Mouse (Mus musculus) limb, embryonic 14.5 days (tissue): ENCODE measurements around the gene Cst6. TPM values are rescaled to one million over a fixed set of nuclear protein-coding genes. Genes with fewer than 3 reads are reported as not detected.

Experiments used
- ATAC-seq: fragments of 200-750 bp; cut with Nextera tagmentation; 2 replicates; pipeline ENCODE4 v1.8.0; 2017; ENCODE audit warnings: low read depth, moderate number of reproducible peaks, moderate TSS enrichment; ENCODE audit not compliant: low FRiP score
- DNase-seq: peaks from one replicate; pipeline ENCODE4 v3.0.0-alpha.2; 2015; ENCODE audit warnings: low spot score
- H3K27ac ChIP-seq: fragments of 300-500 bp; sonication (generic); replicated peaks from 2 replicates; pipeline ENCODE4 v1.5.1; 2014; ENCODE audit warnings: low read depth, mild to moderate bottlenecking, low read length, moderate library complexity, mixed read lengths
- H3K27me3 ChIP-seq: fragments of 300-500 bp; sonication (generic); 2 replicates; pipeline ENCODE4 v1.6.1; 2014; ENCODE audit warnings: low read length, mixed read lengths; ENCODE audit not compliant: control insufficient read depth, insufficient read depth
- H3K36me3 ChIP-seq: fragments of 300-500 bp; sonication (generic); 2 replicates; pipeline ENCODE4 v1.6.1; 2014; ENCODE audit warnings: mild to moderate bottlenecking, low read length, moderate library complexity, mixed read lengths; ENCODE audit not compliant: control insufficient read depth, insufficient read depth
- H3K4me1 ChIP-seq: fragments of 300-500 bp; sonication (generic); 2 replicates; pipeline ENCODE4 v1.6.1; 2014; ENCODE audit warnings: antibody characterized with exemption, low read length, mixed read lengths; ENCODE audit not compliant: control insufficient read depth, insufficient read depth
- H3K4me2 ChIP-seq: fragments of 300-500 bp; sonication (generic); replicated peaks from 2 replicates; pipeline ENCODE4 v1.6.1; 2014; ENCODE audit warnings: low read depth, mild to moderate bottlenecking, low read length, moderate library complexity; ENCODE audit not compliant: severe bottlenecking
- H3K4me3 ChIP-seq: fragments of 300-500 bp; sonication (generic); replicated peaks from 2 replicates; pipeline ENCODE4 v1.5.1; 2014; ENCODE audit warnings: low read length
- H3K9ac ChIP-seq: fragments of 300-500 bp; sonication (generic); 2 replicates; pipeline ENCODE4 v1.6.1; 2014; ENCODE audit warnings: mild to moderate bottlenecking, low read depth, low read length, moderate library complexity; ENCODE audit not compliant: severe bottlenecking
- H3K9me3 ChIP-seq: fragments of 300-500 bp; sonication (generic); 2 replicates; pipeline ENCODE4 v1.6.1; 2016; ENCODE audit warnings: low read length; ENCODE audit not compliant: control insufficient read depth
- POLR2A ChIP-seq: fragments of 200-500 bp; IDR thresholded peaks from 2 replicates; pipeline ENCODE4 v1.8.0; 2012; ENCODE audit warnings: inconsistent platforms, mild to moderate bottlenecking, moderate library complexity, borderline replicate concordance; ENCODE audit not compliant: insufficient read depth, insufficient read length; ENCODE audit errors: extremely low read depth
- WGBS: fragments of 180-500 bp; shearing (Covaris S2); extraction: QIAGEN DNeasy Blood & Tissue Kit; methylation state at CpG from one replicate; pipeline ENCODE4 v1.1.7; 2014; 5-methylcytosine and 5-hydroxymethylcytosine counted together
- polyA plus RNA-seq, 2 experiments: library from polyadenylated mRNA; depleted of rRNA in 1 of 2; stranded (reverse) in 1 of 2; unstranded in 1 of 2; fragments of >200 nt; fragmentation: Nextera tagmentation in 1 of 2; extraction: Ambion mirVana in 1 of 2; gene quantifications; 2 replicates each; pipeline versions ENCODE4 v1.2.1 to v1.2.3; 2012 to 2014

The Cst6 gene
- polyA plus RNA-seq, 2 experiments, result 3.0 to 8.5 TPM

DNA sequence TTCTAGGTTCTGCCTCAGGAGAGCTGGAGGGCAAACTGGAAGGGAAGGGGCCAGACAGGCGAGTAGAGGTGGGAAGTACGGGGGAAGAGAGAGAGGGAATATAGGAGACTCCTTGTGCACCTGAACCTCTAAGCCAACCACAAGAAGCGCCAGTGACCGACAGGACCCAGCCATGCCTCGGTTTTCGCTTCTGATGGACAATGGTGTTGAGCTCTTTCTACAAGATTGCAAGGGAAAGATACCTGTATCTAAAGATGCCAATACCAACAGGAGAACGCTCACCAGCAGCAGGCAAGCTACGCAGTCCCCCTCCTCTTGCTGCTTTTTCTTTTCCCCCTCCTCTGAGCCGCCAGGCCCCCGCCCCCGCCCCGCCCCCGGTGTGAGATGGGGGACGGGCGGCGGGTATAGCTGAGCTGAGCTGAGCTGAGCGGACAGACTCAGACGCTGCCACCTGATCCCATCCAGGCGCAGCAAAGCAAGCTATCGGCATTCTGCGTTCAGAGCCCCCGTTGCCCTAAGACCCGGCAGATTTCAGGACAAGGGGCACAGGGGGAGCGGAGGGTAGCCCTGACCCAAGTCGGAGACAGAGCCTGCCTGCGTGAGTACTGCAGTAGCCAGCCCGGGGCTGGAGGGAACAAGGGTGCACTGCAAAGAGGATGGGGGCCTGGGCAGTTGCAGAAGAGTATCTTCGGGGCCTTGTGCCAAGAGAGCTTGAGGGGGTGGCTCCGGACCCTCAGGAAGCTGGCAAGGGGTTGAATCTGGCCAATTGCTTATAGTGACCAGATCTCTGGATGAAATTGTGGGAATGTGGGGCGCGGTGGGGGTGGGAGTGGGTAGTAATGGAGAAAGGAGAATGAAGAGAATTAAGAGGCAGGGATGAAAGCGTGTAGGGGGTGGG lies 51.2 kb downstream of the Cst6 start, which contains the start of gene Gal3st3:
TSS of gene Gal3st3 (plus strand) at position 429 of the 898 bp plus-strand sequence.
- H3K9me3 ChIP-seq, result no peaks in the 10 kb centered on the region
- no peaks in the 10 kb centered on the region for H3K27me3 ChIP-seq
- H3K4me3 ChIP-seq, result peak within 1 kb of the TSS; percentile 45
- H3K4me1 ChIP-seq, result peaks cover 19% of the 10 kb centered on the region
- peak within 1 kb of the TSS; percentile 68 for H3K9ac ChIP-seq
- DNase-seq, result peak; percentile 29
- H3K27ac ChIP-seq, result no peak within 1 kb of the TSS
- 0 out of 2 replicates have a peak, but pooled peaks have one; percentile 27 for ATAC-seq
- H3K4me2 ChIP-seq, result peak within 1 kb of the TSS; percentile 84
- H3K36me3 ChIP-seq, result peaks cover under 1% of the 10 kb centered on the region
- 6% methylated on average over 32 of the region's 32 CpGs for WGBS
- no peak for TF ChIP-seq POLR2A

DNA sequence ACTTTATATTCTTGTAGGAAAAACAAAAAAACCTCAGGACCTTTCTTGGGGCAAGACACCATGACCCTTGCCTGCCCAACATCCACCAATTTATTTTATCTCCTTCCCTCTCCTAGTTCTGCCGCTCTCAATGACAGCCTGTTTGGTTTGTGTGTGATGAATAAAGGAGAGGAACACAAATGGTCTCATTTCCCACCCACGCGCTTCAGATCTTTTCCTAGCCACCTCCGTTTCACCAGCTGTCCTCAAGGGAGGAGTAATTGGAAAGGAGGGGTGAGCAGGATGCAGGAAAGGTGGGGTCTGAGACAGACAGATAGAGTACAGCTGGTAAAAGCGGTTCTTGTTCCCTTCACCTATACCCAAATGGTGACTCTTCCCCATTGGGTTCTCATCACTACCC lies 52.7 kb downstream of the Cst6 start:
- no peaks in the 10 kb centered on the region for H3K9me3 ChIP-seq
- no peak overlapping the region for H3K4me3 ChIP-seq
- H3K27ac ChIP-seq, result no peak overlapping the region
- peaks cover 19% of the 10 kb centered on the region for H3K4me1 ChIP-seq
- H3K27me3 ChIP-seq, result no peaks in the 10 kb centered on the region
- no peak for ATAC-seq
- H3K36me3 ChIP-seq, result peaks cover 14% of the 10 kb centered on the region
- no peak for DNase-seq
- WGBS, result 55% methylated on average over 5 of the region's 5 CpGs
- TF ChIP-seq POLR2A, result no peak
- H3K4me2 ChIP-seq, result no peak overlapping the region
- H3K9ac ChIP-seq, result no peak overlapping the region

DNA sequence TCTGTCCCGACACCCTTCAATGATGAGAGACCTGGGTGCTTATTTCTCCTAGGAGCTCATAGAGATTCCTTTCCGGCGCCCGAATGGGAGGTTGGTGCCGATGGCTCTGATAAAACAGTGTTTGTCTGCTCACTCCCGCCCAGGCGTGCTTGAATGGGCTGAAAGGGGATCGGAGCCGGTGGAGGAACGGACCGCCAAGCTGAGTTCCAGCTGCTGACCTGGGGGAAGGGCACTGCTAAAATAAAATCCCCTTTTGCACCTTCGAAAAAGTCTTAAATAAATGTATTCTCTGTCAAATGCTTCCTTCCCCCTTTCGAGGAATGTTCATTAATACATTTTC lies 53.7 kb downstream of the Cst6 start:
- ATAC-seq (peak; percentile 53), DNase-seq (no peak)
- TF ChIP-seq POLR2A, result peak; percentile 10; the same call in 1 of the 2 replicates
- no peaks in the 10 kb centered on the region for H3K27me3 ChIP-seq
- 6% methylated on average over 13 of the region's 13 CpGs for WGBS
- no peaks in the 10 kb centered on the region for H3K9me3 ChIP-seq
- H3K4me1 ChIP-seq, result peaks cover 19% of the 10 kb centered on the region
- peak overlapping the region; percentile 55 for H3K9ac ChIP-seq
- peak overlapping the region; percentile 91 for H3K4me3 ChIP-seq
- H3K4me2 ChIP-seq, result peak overlapping the region; percentile 74
- H3K27ac ChIP-seq, result peak overlapping the region; percentile 83
- peaks cover 23% of the 10 kb centered on the region for H3K36me3 ChIP-seq

DNA sequence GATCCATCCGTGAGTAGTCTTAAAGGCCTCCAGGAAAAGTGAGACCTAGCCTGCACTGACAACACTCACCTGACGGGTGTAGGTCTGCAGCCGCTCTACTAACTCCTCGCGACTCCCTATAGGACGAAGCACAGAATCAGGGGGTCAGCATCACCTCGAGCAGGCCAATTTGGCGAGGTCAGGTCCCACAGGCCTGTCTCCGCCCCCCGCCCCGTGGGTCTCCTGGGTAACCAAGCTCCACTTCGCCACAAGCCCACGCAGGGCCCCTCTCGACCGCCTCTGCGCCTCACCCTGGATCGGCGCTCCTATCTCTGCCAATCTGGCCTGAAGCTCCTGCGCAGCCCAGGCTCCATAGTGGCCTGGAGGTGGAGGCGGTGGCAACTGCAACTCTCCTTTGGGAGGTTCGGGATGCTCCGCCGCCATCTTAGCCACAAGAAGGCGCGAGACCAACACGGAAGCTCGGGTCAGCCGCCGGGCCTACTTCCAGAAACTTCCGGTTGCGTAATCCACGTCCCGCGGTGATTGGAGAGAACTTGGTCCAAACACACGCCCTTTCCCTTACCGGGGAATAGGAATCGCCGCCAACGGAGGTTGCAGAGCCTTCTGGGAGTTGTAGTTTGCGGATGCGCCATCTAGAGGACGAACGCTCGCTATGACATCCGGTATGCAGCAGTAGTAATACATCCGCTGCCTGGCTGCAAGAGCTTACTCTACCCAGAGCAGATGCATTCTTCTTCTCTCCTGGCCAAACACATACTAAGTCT lies 54.2 kb downstream of the Cst6 start, which contains the start of gene Sf3b2:
TSS of gene Sf3b2 (minus strand) at position 484 of the 764 bp plus-strand sequence.
- TF ChIP-seq POLR2A, result 0 out of 2 replicates have a peak, but pooled peaks have one; percentile 18
- Histone ChIP-seq H3K4me2 (peak within 1 kb of the TSS; percentile 83), H3K9me3 (no peaks in the 10 kb centered on the region), H3K4me1 (peaks cover 19% of the 10 kb centered on the region), H3K36me3 (peaks cover 29% of the 10 kb centered on the region), H3K27ac (peak within 1 kb of the TSS; percentile 83), H3K27me3 (no peaks in the 10 kb centered on the region), H3K9ac (peak within 1 kb of the TSS; percentile 82), H3K4me3 (peak within 1 kb of the TSS; percentile 91)
- WGBS, result under 1% methylated on average over 43 of the region's 46 CpGs
- peak; percentile 100 for DNase-seq
- peak; percentile 96 for ATAC-seq

Other genes starting within 250 kb of the Cst6 start
- gene Rab1b, start 242.5 kb downstream of the Cst6 start, polyA plus RNA-seq (2012; rRNA removed), result 192 and 235 TPM in 2 replicates
- gene Rab1b, start 242.5 kb downstream of the Cst6 start, polyA plus RNA-seq (2014; fragmentation: Nextera tagmentation; extraction: Ambion mirVana), result 249 and 255 TPM in 2 replicates
- 45.8 and 54.0 TPM in 2 replicates for gene Klc2, start 231.0 kb downstream of the Cst6 start, polyA plus RNA-seq (2012; rRNA removed)
- 14.9 and 16.3 TPM in 2 replicates for gene Klc2, start 231.0 kb downstream of the Cst6 start, polyA plus RNA-seq (2014; fragmentation: Nextera tagmentation; extraction: Ambion mirVana)
- gene Pacs1, start 76.5 kb downstream of the Cst6 start, polyA plus RNA-seq (2012; rRNA removed), result 42.0 and 53.7 TPM in 2 replicates
- gene Pacs1, start 76.5 kb downstream of the Cst6 start, polyA plus RNA-seq (2014; fragmentation: Nextera tagmentation; extraction: Ambion mirVana), result 30.7 and 33.1 TPM in 2 replicates
- 173 and 174 TPM in 2 replicates for gene Sf3b2, start 54.1 kb downstream of the Cst6 start, polyA plus RNA-seq (2012; rRNA removed)
- gene Sf3b2, start 54.1 kb downstream of the Cst6 start, polyA plus RNA-seq (2014; fragmentation: Nextera tagmentation; extraction: Ambion mirVana), result 289 and 335 TPM in 2 replicates
- 7.1 and 10.8 TPM in 2 replicates for gene Gal3st3, start 51.2 kb downstream of the Cst6 start, polyA plus RNA-seq (2012; rRNA removed)
- gene Gal3st3, start 51.2 kb downstream of the Cst6 start, polyA plus RNA-seq (2014; fragmentation: Nextera tagmentation; extraction: Ambion mirVana), result 5.0 and 7.4 TPM in 2 replicates
- not detected in 2 replicates for gene Catsper1, start 13.8 kb downstream of the Cst6 start, polyA plus RNA-seq (2012; rRNA removed)
- gene Catsper1, start 13.8 kb downstream of the Cst6 start, polyA plus RNA-seq (2014; fragmentation: Nextera tagmentation; extraction: Ambion mirVana), result not detected in 2 replicates
- 39.4 and 41.8 TPM in 2 replicates for gene Eif1ad, start 17.2 kb upstream of the Cst6 start, polyA plus RNA-seq (2012; rRNA removed)
- 43.5 and 43.7 TPM in 2 replicates for gene Eif1ad, start 17.2 kb upstream of the Cst6 start, polyA plus RNA-seq (2014; fragmentation: Nextera tagmentation; extraction: Ambion mirVana)
- 222 and 265 TPM in 2 replicates for gene Banf1, start 17.6 kb upstream of the Cst6 start, polyA plus RNA-seq (2012; rRNA removed)
- gene Banf1, start 17.6 kb upstream of the Cst6 start, polyA plus RNA-seq (2014; fragmentation: Nextera tagmentation; extraction: Ambion mirVana), result 411 and 420 TPM in 2 replicates
- gene Sart1, start 39.1 kb upstream of the Cst6 start, polyA plus RNA-seq (2012; rRNA removed), result 49.7 and 66.4 TPM in 2 replicates
- 67.1 and 76.1 TPM in 2 replicates for gene Sart1, start 39.1 kb upstream of the Cst6 start, polyA plus RNA-seq (2014; fragmentation: Nextera tagmentation; extraction: Ambion mirVana)
- 0.13 and 0.14 TPM in 2 replicates for gene Tsga10ip, start 53.0 kb upstream of the Cst6 start, polyA plus RNA-seq (2012; rRNA removed)
- gene Tsga10ip, start 53.0 kb upstream of the Cst6 start, polyA plus RNA-seq (2014; fragmentation: Nextera tagmentation; extraction: Ambion mirVana), result 0.18 TPM in 1 of 2 replicates, not detected in the other
- gene Drap1, start 75.4 kb upstream of the Cst6 start, polyA plus RNA-seq (2012; rRNA removed), result 163 and 236 TPM in 2 replicates
- gene Drap1, start 75.4 kb upstream of the Cst6 start, polyA plus RNA-seq (2014; fragmentation: Nextera tagmentation; extraction: Ambion mirVana), result 219 and 233 TPM in 2 replicates
- 97.5 and 132 TPM in 2 replicates for gene AI837181, start 75.6 kb upstream of the Cst6 start, polyA plus RNA-seq (2012; rRNA removed)
- 57.1 and 61.9 TPM in 2 replicates for gene AI837181, start 75.6 kb upstream of the Cst6 start, polyA plus RNA-seq (2014; fragmentation: Nextera tagmentation; extraction: Ambion mirVana)
- 0.06 and 0.09 TPM in 2 replicates for gene Fosl1, start 98.0 kb upstream of the Cst6 start, polyA plus RNA-seq (2012; rRNA removed)
- gene Fosl1, start 98.0 kb upstream of the Cst6 start, polyA plus RNA-seq (2014; fragmentation: Nextera tagmentation; extraction: Ambion mirVana), result not detected in 2 replicates
- 6.6 and 6.9 TPM in 2 replicates for gene Ccdc85b, start 108.3 kb upstream of the Cst6 start, polyA plus RNA-seq (2012; rRNA removed)
- gene Ccdc85b, start 108.3 kb upstream of the Cst6 start, polyA plus RNA-seq (2014; fragmentation: Nextera tagmentation; extraction: Ambion mirVana), result 6.5 and 7.0 TPM in 2 replicates
- gene Fibp, start 111.0 kb upstream of the Cst6 start, polyA plus RNA-seq (2012; rRNA removed), result 139 and 171 TPM in 2 replicates
- gene Fibp, start 111.0 kb upstream of the Cst6 start, polyA plus RNA-seq (2014; fragmentation: Nextera tagmentation; extraction: Ambion mirVana), result 113 and 118 TPM in 2 replicates
- gene Ctsw, start 118.9 kb upstream of the Cst6 start, polyA plus RNA-seq (2012; rRNA removed), result 0.33 and 0.56 TPM in 2 replicates
- gene Ctsw, start 118.9 kb upstream of the Cst6 start, polyA plus RNA-seq (2014; fragmentation: Nextera tagmentation; extraction: Ambion mirVana), result 0.96 and 1.2 TPM in 2 replicates
- gene Efemp2, start 124.4 kb upstream of the Cst6 start, polyA plus RNA-seq (2012; rRNA removed), result 239 and 314 TPM in 2 replicates
- 193 and 202 TPM in 2 replicates for gene Efemp2, start 124.4 kb upstream of the Cst6 start, polyA plus RNA-seq (2014; fragmentation: Nextera tagmentation; extraction: Ambion mirVana)
- gene Mus81, start 138.8 kb upstream of the Cst6 start, polyA plus RNA-seq (2012; rRNA removed), result 40.8 and 53.5 TPM in 2 replicates
- 33.9 and 38.7 TPM in 2 replicates for gene Mus81, start 138.8 kb upstream of the Cst6 start, polyA plus RNA-seq (2014; fragmentation: Nextera tagmentation; extraction: Ambion mirVana)
- 913 and 966 TPM in 2 replicates for gene Cfl1, start 140.9 kb upstream of the Cst6 start, polyA plus RNA-seq (2012; rRNA removed)
- 2,572 and 2,655 TPM in 2 replicates for gene Cfl1, start 140.9 kb upstream of the Cst6 start, polyA plus RNA-seq (2014; fragmentation: Nextera tagmentation; extraction: Ambion mirVana)
- 2.4 and 3.1 TPM in 2 replicates for gene 1700020D05Rik, start 154.2 kb upstream of the Cst6 start, polyA plus RNA-seq (2012; rRNA removed)
- not detected in 2 replicates for gene 1700020D05Rik, start 154.2 kb upstream of the Cst6 start, polyA plus RNA-seq (2014; fragmentation: Nextera tagmentation; extraction: Ambion mirVana)
- 23.6 and 26.0 TPM in 2 replicates for gene Snx32, start 161.0 kb upstream of the Cst6 start, polyA plus RNA-seq (2012; rRNA removed)
- 9.6 and 10.5 TPM in 2 replicates for gene Snx32, start 161.0 kb upstream of the Cst6 start, polyA plus RNA-seq (2014; fragmentation: Nextera tagmentation; extraction: Ambion mirVana)
- gene Ovol1, start 211.1 kb upstream of the Cst6 start, polyA plus RNA-seq (2012; rRNA removed), result 5.6 and 7.2 TPM in 2 replicates
- 9.9 and 12.8 TPM in 2 replicates for gene Ovol1, start 211.1 kb upstream of the Cst6 start, polyA plus RNA-seq (2014; fragmentation: Nextera tagmentation; extraction: Ambion mirVana)
- gene Ap5b1, start 218.5 kb upstream of the Cst6 start, polyA plus RNA-seq (2012; rRNA removed), result 2.6 and 3.5 TPM in 2 replicates
- 3.1 and 3.7 TPM in 2 replicates for gene Ap5b1, start 218.5 kb upstream of the Cst6 start, polyA plus RNA-seq (2014; fragmentation: Nextera tagmentation; extraction: Ambion mirVana)